Mouse (Mus musculus): Measurements from ENCODE around the gene Pxylp1. TPM values are rescaled to one million over a fixed set of nuclear protein-coding genes. Genes with fewer than 3 reads are reported as not detected.

The Pxylp1 gene
- polyA plus RNA-seq, 1 experiment from 2014 or later, result 6.5 TPM

DNA sequence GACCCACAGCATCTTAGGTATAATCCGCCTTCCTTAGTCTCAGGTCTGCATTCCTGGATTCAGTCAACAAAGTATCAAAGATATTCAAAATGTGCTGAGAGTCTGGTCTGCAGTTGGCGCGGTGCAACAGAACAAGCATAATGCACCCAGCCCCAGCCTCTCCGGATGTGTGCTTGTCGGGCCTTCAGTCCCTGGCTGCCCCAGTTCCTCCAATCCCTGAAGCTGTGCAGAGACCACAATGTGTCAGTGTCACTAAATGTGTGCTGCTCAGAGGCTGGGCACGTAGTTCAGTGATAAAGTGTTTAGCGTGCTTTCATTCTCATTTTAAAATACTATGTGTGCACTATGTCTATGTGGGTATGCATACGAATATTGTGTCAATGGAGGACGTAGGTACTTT, 108.8 kb downstream of the Pxylp1 start:
- H3K27me3 ChIP-seq (replicated peaks; ENCODE audit: insufficient read depth, low read length), result no peaks in the 10 kb centered on the region
- H3K36me3 ChIP-seq (ENCODE audit: insufficient read depth, low read length), result no peaks in the 10 kb centered on the region
- H3K9me3 ChIP-seq (ENCODE audit: low read length), result no peaks in the 10 kb centered on the region
- TF ChIP-seq CTCF (IDR thresholded peaks at IDR 0.05), result no peak
- TF ChIP-seq EP300 (IDR thresholded peaks at IDR 0.05), result no peak
- H3K4me3 ChIP-seq (ENCODE audit: low read depth, low read length), result no peak overlapping the region
- no peak overlapping the region for H3K9ac ChIP-seq (replicated peaks; ENCODE audit: low read depth)
- DNase-seq (ENCODE audit: low spot score) (no peak), ATAC-seq (peak; percentile 27; the same call in 1 of the 2 replicates)
- no peak overlapping the region for H3K4me2 ChIP-seq (replicated peaks; ENCODE audit: low read depth, low read length)
- H3K27ac ChIP-seq (ENCODE audit: low read length), result no peak overlapping the region
- 74% methylated on average over 9 of the region's 9 CpGs for WGBS
- H3K4me1 ChIP-seq (ENCODE audit: insufficient read depth, low read depth, low read length), result no peaks in the 10 kb centered on the region

DNA sequence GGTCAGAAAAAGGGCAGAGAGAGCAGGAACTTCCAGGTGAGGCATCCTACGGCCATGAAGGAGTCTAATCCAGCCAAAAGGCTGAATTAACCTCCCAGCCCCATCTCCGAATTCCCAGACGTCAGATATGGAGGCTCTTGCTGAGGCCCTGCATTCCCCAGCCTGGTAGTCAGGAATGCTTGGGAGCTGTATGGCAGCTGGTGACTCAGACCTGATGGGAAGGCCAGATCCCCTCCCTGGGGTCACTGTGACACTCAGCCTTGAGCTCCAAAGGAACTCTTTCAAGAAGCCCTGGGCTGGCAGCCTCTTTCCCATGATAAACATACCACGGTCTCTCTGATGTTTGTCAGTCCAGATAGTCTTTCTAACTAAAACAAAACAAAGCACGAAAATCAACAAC, 109.2 kb downstream of the Pxylp1 start:
- no peak overlapping the region for H3K27ac ChIP-seq (ENCODE audit: low read length)

GRCm38 (mm10) chr9:96782062-96782461, 110.4 kb downstream of the Pxylp1 start:
- H3K4me2 ChIP-seq (replicated peaks; ENCODE audit: low read depth, low read length), result no peak overlapping the region
- WGBS, result 72% methylated on average over 8 of the region's 8 CpGs
- ATAC-seq (peak; percentile 40; the same call in 1 of the 2 replicates), DNase-seq (ENCODE audit: low spot score) (peak; percentile 20)
- H3K9me3 ChIP-seq (ENCODE audit: low read length), result no peaks in the 10 kb centered on the region
- no peaks in the 10 kb centered on the region for H3K4me1 ChIP-seq (ENCODE audit: insufficient read depth, low read depth, low read length)
- no peaks in the 10 kb centered on the region for H3K36me3 ChIP-seq (ENCODE audit: insufficient read depth, low read length)
- no peak overlapping the region for H3K27ac ChIP-seq (ENCODE audit: low read length)
- TF ChIP-seq CTCF (IDR thresholded peaks at IDR 0.05) (no peak), EP300 (IDR thresholded peaks at IDR 0.05) (no peak)
- no peak overlapping the region for H3K4me3 ChIP-seq (ENCODE audit: low read depth, low read length)
- no peaks in the 10 kb centered on the region for H3K27me3 ChIP-seq (replicated peaks; ENCODE audit: insufficient read depth, low read length)
- H3K9ac ChIP-seq (replicated peaks; ENCODE audit: low read depth), result no peak overlapping the region

More for the DNA sequence above, 109.2 kb downstream of the Pxylp1 start:
- Histone ChIP-seq H3K4me3 (ENCODE audit: low read depth, low read length) (no peak overlapping the region), H3K4me2 (replicated peaks; ENCODE audit: low read depth, low read length) (no peak overlapping the region), H3K9me3 (ENCODE audit: low read length) (no peaks in the 10 kb centered on the region), H3K4me1 (ENCODE audit: insufficient read depth, low read depth, low read length) (no peaks in the 10 kb centered on the region), H3K27me3 (replicated peaks; ENCODE audit: insufficient read depth, low read length) (no peaks in the 10 kb centered on the region), H3K9ac (replicated peaks; ENCODE audit: low read depth) (no peak overlapping the region), H3K36me3 (ENCODE audit: insufficient read depth, low read length) (no peaks in the 10 kb centered on the region)
- DNase-seq (ENCODE audit: low spot score) (peak; percentile 27), ATAC-seq (peak; percentile 61)
- 47% methylated on average over 5 of the region's 5 CpGs for WGBS
- TF ChIP-seq CTCF (IDR thresholded peaks at IDR 0.05) (no peak), EP300 (IDR thresholded peaks at IDR 0.05) (no peak)

Other genes with a start within 250 kb of the Pxylp1 start
- gene Zbtb38, start 139.8 kb downstream of the Pxylp1 start, polyA plus RNA-seq (2015; fragmentation: Nextera tagmentation; extraction: Ambion mirVana), result 31.8 and 32.5 TPM in 2 replicates
- 2.2 and 2.5 TPM in 2 replicates for gene Spsb4, start 126.2 kb upstream of the Pxylp1 start, polyA plus RNA-seq (2015; fragmentation: Nextera tagmentation; extraction: Ambion mirVana)
- 54.1 and 63.7 TPM in 2 replicates for gene Slc25a36, start 218.5 kb upstream of the Pxylp1 start, polyA plus RNA-seq (2015; fragmentation: Nextera tagmentation; extraction: Ambion mirVana)